8 mouse cellular contexts compared by ENCODE assay signal in the genomic region with DNA sequence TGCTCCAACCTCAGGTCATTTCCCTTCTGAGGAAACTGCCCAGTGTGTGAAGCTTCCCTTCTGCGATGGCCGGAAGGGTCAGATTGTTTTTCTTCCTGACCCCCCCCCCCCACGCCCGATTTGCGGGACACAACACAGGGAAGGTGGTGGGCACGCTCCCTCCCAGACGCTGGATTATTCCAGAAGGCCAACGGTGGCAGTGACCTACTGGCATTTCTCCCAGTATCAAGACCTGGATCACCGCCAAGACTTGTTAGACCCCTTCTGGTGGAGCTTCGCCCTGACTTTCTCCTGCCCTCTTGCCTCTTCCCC.
DNase-seq lines count a peak whose midpoint lies in the region; ATAC-seq and TF ChIP-seq lines count a peak whose summit lies in the region.

No protein-coding gene starts in this region.

- H3K36me3 ChIP-seq in forebrain, embryonic 10.5 days (replicated peaks), result no peaks in the 10 kb centered on the region
- H3K36me3 ChIP-seq in forebrain, embryonic 15.5 days, result no peaks in the 10 kb centered on the region
- H3K36me3 ChIP-seq in liver, postnatal 0 days (replicated peaks; ENCODE audit: insufficient read depth, low read length), result no peaks in the 10 kb centered on the region

- 47% methylated on average over 10 of the region's 10 CpGs for WGBS in forebrain, embryonic 10.5 days
- WGBS in forebrain, embryonic 15.5 days, result 32% methylated on average over 10 of the region's 10 CpGs
- 33% methylated on average over 10 of the region's 10 CpGs for WGBS in liver, postnatal 0 days (ENCODE audit: insufficient replicate concordance)

- no peaks in the 10 kb centered on the region for H3K27me3 ChIP-seq in forebrain, embryonic 10.5 days (ENCODE audit: poor library complexity, severe bottlenecking)
- H3K27me3 ChIP-seq in forebrain, embryonic 15.5 days, result no peaks in the 10 kb centered on the region
- no peaks in the 10 kb centered on the region for H3K27me3 ChIP-seq in liver, postnatal 0 days (ENCODE audit: insufficient read depth, low read length)

- intact Hi-C loops in heart, postnatal 36 days (cut with DNase I), result loop anchor here (5.0 kb wide), 1 partner anchor 50 kb away; no protein-coding TSS in a partner anchor

- no peak overlapping the region for H3K4me3 ChIP-seq in forebrain, embryonic 10.5 days
- H3K4me3 ChIP-seq in forebrain, embryonic 15.5 days, result no peak overlapping the region
- H3K4me3 ChIP-seq in liver, postnatal 0 days (ENCODE audit: low read depth, low read length), result no peak overlapping the region

- DNase-seq in forebrain, embryonic 10.5 days (ENCODE audit: extremely low spot score, low spot score), result no peak
- peak; percentile 61 for DNase-seq in adrenal gland, postnatal 10 days
- DNase-seq in heart, postnatal 36 days, result peak; percentile 48 to 53
- peak; percentile 39 for DNase-seq in liver, postnatal 0 days
- DNase-seq in ovary, postnatal 14 days (ENCODE audit: low spot score), result no peak
- DNase-seq in frontal cortex, postnatal 25 days (ENCODE audit: low spot score in 2 of 2), result no peak

- H3K9ac ChIP-seq in forebrain, embryonic 15.5 days (replicated peaks), result no peak overlapping the region
- H3K9ac ChIP-seq in liver, postnatal 0 days (replicated peaks), result no peak overlapping the region

- TF ChIP-seq CTCF in liver, postnatal 0 days (IDR thresholded peaks at IDR 0.05; ENCODE audit: low read depth), result no peak

- H3K4me1 ChIP-seq in forebrain, embryonic 10.5 days, result peaks cover 27% of the 10 kb centered on the region
- H3K4me1 ChIP-seq in forebrain, embryonic 15.5 days, result no peaks in the 10 kb centered on the region
- peaks cover 20% of the 10 kb centered on the region for H3K4me1 ChIP-seq in liver, postnatal 0 days (ENCODE audit: insufficient read depth)

- H3K9me3 ChIP-seq in forebrain, embryonic 10.5 days, result no peaks in the 10 kb centered on the region
- no peaks in the 10 kb centered on the region for H3K9me3 ChIP-seq in forebrain, embryonic 15.5 days
- no peaks in the 10 kb centered on the region for H3K9me3 ChIP-seq in liver, postnatal 0 days (ENCODE audit: low read length)

- no peak overlapping the region for H3K4me2 ChIP-seq in forebrain, embryonic 15.5 days (replicated peaks)
- H3K4me2 ChIP-seq in liver, postnatal 0 days (ENCODE audit: low read depth, low read length), result 0 out of 2 replicates have a peak overlapping the region, but pooled peaks have one; percentile 40

- peak overlapping the region; percentile 30; the same call in 1 of the 2 replicates for H3K27ac ChIP-seq in forebrain, embryonic 10.5 days
- H3K27ac ChIP-seq in forebrain, embryonic 15.5 days (replicated peaks), result no peak overlapping the region
- peak overlapping the region; percentile 76 for H3K27ac ChIP-seq in liver, postnatal 0 days (ENCODE audit: low read depth)

- no peak for ATAC-seq in forebrain, embryonic 15.5 days (replicated peaks)
- no peak for ATAC-seq in liver, postnatal 0 days
- no peak for ATAC-seq in megakaryocyte, adult 5-6 weeks (ENCODE audit: poor library complexity, severe bottlenecking)

- TF ChIP-seq EP300 in liver, postnatal 0 days (IDR thresholded peaks at IDR 0.05; ENCODE audit: low read depth), result no peak

Comparison
In these comparisons a context has a peak if more than half of its experiments do, and no peak if none do; other contexts are left out.
1. DNase-seq: peak in adrenal gland, postnatal 10 days (single experiment), heart, postnatal 36 days (2 of 2) and liver, postnatal 0 days (single experiment); none in forebrain, embryonic 10.5 days (single experiment), ovary, postnatal 14 days (single experiment) and frontal cortex, postnatal 25 days (0 of 2).